Mouse (Mus musculus) thymus, postnatal 36 days (tissue): ENCODE measurements around the gene Nos2.

ENCODE experiments used
- DNase-seq, 2 experiments: peaks; one replicate each; pipeline ENCODE4 v3.0.0; 2022; ENCODE audit warnings: mixed read lengths in 2 of 2

Gene Nos2

GRCm38 (mm10) chr11:78959841-78960520 is 39.4 kb downstream of the Nos2 start:
- DNase-seq, result peak; percentile 48 to 52

- DNase-seq, result no peak
Measured at GRCm38 (mm10) chr11:78961221-78961620, 40.6 kb downstream of the Nos2 start.

- DNase-seq, result peak; percentile 55 to 57
Measured at GRCm38 (mm10) chr11:78967371-78967770, 46.8 kb downstream of the Nos2 start.

- no peak for DNase-seq
Measured at GRCm38 (mm10) chr11:78968121-78968520, 47.5 kb downstream of the Nos2 start.

GRCm38 (mm10) chr11:78971096-78971495 is 50.5 kb downstream of the Nos2 start:
- peak in 1 of 2 experiments; percentile 7 for DNase-seq

- DNase-seq, result peak in 1 of 2 experiments; percentile 1
Measured at GRCm38 (mm10) chr11:78971746-78972145, 51.2 kb downstream of the Nos2 start.

- peak in 1 of 2 experiments; percentile 15 for DNase-seq
Measured at GRCm38 (mm10) chr11:78972328-78972727, 51.7 kb downstream of the Nos2 start.

- DNase-seq, result peak; percentile 45 to 59
Measured at GRCm38 (mm10) chr11:78972811-78973351, 52.3 kb downstream of the Nos2 start.

- peak; percentile 22 to 35 for DNase-seq
Measured at GRCm38 (mm10) chr11:78973381-78974150, 53.0 kb downstream of the Nos2 start.

- DNase-seq, result peak in 1 of 2 experiments; percentile 7
Measured at GRCm38 (mm10) chr11:78976731-78977510, 56.3 kb downstream of the Nos2 start.

- peak in 1 of 2 experiments; percentile 4 for DNase-seq
Measured at GRCm38 (mm10) chr11:78978176-78979019, 57.8 kb downstream of the Nos2 start.

- DNase-seq, result no peak
Measured at GRCm38 (mm10) chr11:78980083-78980634, 59.6 kb downstream of the Nos2 start.

- peak in 1 of 2 experiments; percentile 4 for DNase-seq
Measured at GRCm38 (mm10) chr11:78982042-78982441, 61.5 kb downstream of the Nos2 start.

- DNase-seq, result peak; percentile 40 to 41
Measured at GRCm38 (mm10) chr11:78982513-78983291, 62.1 kb downstream of the Nos2 start.

GRCm38 (mm10) chr11:78983539-78983938 is 63.0 kb downstream of the Nos2 start:
- peak; percentile 30 to 39 for DNase-seq

- DNase-seq, result peak; percentile 64 to 71
Measured at GRCm38 (mm10) chr11:78984483-78985177, 64.0 kb downstream of the Nos2 start, which contains the start of gene Lgals9. Gene Lgals9, minus strand, starts transcription at chr11:78984946.

GRCm38 (mm10) chr11:78985505-78985904 is 64.9 kb downstream of the Nos2 start:
- peak in 1 of 2 experiments; percentile 0 for DNase-seq

GRCm38 (mm10) chr11:78986311-78987002 is 65.9 kb downstream of the Nos2 start:
- DNase-seq, result peak in 1 of 2 experiments; percentile 0

GRCm38 (mm10) chr11:78989206-78989605 is 68.6 kb downstream of the Nos2 start:
- peak in 1 of 2 experiments; percentile 1 for DNase-seq
